Mouse (Mus musculus): ENCODE data around the gene Pcnx2.
A peak's percentile ranks its signal among the peaks of the same experiment; 100 is the strongest.

- TF ChIP-seq CTCF (IDR thresholded peaks at IDR 0.05) (peak; percentile 80), POLR2A (IDR thresholded peaks at IDR 0.05; ENCODE audit: insufficient read depth, low read depth, low read length) (no peak), EP300 (IDR thresholded peaks at IDR 0.05; ENCODE audit: insufficient read depth, low read depth, low read length) (no peak)
Measured at GRCm38 (mm10) chr8:125898899-125899298, 782 bp upstream of the Pcnx2 start.

Data from heart, adult 2 months (tissue).